Mouse (Mus musculus) CH12F3 (cell line): Measurements from ENCODE around the gene Ctsa.
"Not testable (repeated sequence)": the region's sequence is repeated elsewhere in the genome, so short reads cannot be mapped to it uniquely, and the experiment has no call there.

Experiments used
- in situ Hi-C: fragments of 300-500 bp; cut with MboI; formaldehyde crosslinking; loops from 2 replicates; pipeline ENCODE4 v1.14.3; 2020; ENCODE audit warnings: low sequenced_read_pairs

The Ctsa gene

GRCm38 (mm10) chr2:164835164-164835563, 2.5 kb downstream of the Ctsa start:
- in situ Hi-C loops: no loop called here

- in situ Hi-C loops: no loop called here
Observed at GRCm38 (mm10) chr2:164845782-164846181, 13.1 kb downstream of the Ctsa start.

DNA sequence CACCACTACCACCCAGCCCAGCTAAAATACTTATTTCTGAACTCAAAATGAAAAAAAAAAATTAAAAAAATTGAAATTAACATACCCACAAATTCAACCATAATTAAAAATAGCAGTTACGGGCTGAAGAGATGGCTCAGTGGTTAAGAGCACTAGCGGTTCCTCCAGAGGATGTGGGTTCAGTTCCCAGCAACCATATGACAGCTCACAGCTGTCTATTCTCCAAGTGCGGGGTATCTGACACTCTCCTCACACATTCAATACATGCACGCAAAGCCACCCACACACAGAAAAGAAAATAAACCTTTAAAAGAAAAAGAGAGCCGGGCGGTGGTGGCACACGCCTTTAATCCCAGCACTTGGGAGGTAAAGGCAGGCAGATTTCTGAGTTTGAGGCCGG, 17.4 kb downstream of the Ctsa start:
- in situ Hi-C loops: no loop called here

DNA sequence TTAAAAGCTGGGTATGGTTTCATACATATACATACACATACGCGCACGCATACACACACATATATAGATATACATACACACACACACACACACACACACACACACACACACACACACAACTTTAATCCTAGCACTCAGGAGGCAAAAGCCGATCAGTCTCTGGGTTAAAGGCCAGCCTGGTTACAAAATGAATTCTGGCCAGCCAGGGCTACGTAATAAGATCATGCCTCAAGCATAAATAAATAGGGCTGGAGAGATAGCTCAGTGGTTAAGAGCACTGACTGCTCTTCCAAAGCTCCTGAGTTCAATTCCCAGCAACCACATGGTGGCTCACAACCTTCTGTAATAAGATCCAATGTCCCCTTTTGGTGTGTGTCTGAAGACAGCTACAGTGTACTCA, 22.9 kb downstream of the Ctsa start:
- in situ Hi-C loops: not testable (repeated sequence)

- in situ Hi-C loops: no loop called here
Observed at GRCm38 (mm10) chr2:164856309-164857100, 23.8 kb downstream of the Ctsa start.

DNA sequence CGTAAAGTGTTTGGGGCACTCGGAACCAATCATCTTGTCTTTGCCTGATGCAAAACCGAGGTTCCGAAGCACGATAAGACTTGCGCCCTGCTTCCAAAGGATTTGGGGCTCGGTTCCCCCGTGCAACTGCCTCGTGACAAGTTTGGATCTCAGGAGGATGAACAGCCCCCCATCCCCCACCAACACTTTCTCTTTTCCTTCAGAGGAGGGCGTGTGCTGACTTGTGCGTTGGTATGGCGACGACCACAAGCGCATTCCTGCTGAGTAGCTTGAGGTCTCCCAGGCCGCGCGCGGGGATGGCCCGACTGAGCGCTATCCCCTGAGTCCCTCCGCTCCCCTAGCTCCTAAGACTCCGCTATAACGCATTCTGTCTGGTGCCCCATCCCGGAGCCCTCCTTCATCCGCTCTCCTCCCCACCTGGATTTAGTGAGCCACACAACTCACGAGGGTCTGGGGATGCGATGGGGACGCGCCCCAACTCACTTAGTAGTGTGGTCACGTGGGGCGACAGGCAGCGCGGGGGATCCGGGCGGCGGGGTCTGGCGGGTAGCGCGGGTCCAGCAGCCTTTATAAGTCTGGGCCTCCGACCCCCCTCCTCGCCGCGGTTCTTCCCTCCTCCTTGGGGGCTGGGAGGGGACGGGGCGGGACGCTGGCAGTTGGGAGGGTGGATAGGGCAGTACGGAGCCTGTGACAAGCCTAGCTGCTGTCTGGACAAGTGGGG, 24.6 kb downstream of the Ctsa start, which contains the start of gene Pltp:
Gene Pltp, minus strand, starts transcription at position 611 of the 721 bp plus-strand sequence.
- in situ Hi-C loops: no loop called here

DNA sequence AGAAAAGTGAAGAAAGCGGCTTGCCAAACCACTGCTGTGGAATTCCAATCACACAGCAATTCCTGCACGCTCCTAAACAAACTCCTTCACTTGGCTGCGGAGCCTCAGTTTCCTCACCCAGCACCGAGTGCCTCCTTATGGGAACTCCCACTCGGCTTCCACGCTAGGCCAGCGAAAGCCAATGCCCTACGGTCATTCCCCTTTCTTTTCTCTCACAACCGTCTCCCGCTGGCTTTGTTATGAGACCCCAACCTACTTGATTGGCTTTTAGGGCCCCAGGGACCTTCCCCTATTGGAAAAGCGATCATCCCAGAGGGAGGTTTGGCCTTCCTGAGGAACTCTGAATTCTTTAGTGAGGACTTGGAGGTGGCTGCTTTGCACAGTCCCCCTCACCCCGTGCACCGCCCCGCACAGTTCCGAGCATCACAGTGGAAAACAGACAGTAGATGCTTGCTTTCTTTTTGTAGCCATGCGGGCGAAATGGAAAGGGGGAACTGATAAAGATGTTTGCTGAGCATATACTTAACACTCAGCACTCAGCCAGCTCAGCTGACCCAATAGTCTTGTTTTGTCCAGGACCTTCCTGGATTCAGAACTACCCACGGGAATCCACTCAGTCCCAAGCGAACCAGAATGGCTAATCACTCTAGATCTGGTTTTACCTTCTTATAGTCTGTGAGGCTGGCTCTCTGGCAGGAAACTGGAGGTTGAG, 25.3 kb downstream of the Ctsa start:
- in situ Hi-C loops: no loop called here

DNA sequence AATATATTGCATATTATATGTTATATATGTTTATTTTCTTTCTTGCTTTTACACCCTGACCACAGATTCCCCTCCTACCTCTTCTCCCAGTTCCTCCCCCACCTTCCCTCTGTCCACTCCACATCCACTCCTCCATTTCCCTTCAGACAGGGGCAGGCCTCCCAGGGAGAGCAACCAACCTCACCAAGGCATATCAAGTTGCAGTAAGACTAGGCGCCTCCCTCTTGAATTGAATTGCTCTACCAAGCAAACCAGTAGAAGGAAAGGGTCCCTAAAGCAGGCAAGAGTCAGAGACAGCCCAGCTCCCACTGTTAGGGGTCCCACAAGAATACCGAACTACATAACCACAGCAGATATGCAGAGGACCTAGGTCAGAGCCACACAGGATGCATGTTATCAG, 26.5 kb downstream of the Ctsa start:
- in situ Hi-C loops: no loop called here

GRCm38 (mm10) chr2:164859640-164860432, 27.2 kb downstream of the Ctsa start:
- in situ Hi-C loops: no loop called here

- in situ Hi-C loops: no loop called here
Observed at GRCm38 (mm10) chr2:164861094-164861493, 28.4 kb downstream of the Ctsa start.

DNA sequence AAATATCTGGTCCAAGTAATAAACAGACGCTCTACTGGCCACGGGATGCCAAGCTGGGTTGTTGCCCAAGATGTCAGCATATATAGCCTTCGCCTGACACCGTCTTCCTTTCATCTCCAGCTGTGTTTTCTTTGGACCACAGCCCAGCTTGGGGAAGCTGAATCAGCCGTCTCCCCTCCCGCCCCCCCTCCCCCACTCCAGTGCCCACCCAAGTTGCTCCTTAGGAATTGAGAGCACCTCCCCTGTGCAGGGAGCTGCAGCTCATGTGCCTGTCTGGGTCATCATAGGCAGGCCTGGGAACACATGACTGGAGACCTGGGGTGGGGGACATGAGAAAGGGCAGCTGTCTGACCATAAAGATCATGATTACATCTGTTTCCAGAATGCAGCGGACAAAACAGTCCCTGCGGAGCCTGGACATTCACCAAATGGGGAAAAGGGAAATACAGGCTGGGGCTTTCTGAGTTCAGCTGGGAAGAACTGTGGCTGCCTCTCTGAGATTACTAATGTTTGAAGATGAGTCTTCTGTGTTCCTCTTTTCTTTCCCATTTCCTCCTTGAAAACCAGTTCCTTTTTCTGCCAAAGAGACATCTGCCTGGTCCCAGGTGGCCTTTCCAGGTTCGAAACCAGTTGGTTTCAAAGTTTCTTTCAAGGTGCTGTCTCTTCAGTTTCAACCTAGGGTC, 29.6 kb downstream of the Ctsa start:
- in situ Hi-C loops: no loop called here

GRCm38 (mm10) chr2:164863411-164863810, 30.7 kb downstream of the Ctsa start:
- in situ Hi-C loops: not testable (repeated sequence)

DNA sequence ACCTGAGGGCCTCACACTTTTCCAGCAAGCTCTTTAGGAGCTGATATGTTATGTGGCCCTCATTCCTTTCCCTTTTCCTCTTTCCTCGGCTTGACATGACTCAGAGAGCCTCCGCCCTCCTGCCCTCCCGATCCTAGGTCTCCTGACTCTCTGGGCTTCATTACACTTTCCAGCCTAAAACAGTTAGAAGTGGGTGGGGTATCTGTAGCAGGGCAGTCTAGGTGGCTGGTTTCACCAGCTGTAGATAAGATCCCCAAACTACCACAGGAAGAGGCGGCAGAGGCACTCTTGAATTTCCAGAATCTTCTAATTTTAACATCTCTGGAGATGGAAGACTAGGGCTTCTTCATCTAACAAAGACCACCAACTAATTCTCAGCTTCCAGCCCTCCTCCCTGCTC, 31.9 kb downstream of the Ctsa start:
- in situ Hi-C loops: no loop called here

GRCm38 (mm10) chr2:164866741-164867551, 34.3 kb downstream of the Ctsa start:
- in situ Hi-C loops: no loop called here

DNA sequence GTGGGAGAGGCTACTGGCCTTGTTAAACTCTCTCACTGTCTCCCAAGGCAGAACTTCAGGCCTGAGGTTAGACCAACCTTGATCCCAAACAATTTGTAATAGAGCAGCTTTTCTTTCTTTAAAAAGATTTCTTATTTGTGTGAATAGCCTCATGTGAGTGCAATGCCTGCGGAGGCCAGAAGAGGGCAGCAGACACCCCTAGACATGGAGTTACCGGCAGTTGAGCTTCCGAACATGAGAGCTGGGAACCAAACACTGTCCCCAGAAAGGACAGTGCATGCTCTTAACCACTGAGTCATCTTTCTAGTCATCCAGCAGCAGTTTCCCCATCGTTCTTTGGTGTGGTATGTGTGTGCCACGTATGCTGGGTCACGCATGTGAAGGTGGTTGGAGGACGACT, 34.9 kb downstream of the Ctsa start:
- in situ Hi-C loops: no loop called here

- in situ Hi-C loops: no loop called here
Observed at GRCm38 (mm10) chr2:164868491-164868890, 35.8 kb downstream of the Ctsa start.

DNA sequence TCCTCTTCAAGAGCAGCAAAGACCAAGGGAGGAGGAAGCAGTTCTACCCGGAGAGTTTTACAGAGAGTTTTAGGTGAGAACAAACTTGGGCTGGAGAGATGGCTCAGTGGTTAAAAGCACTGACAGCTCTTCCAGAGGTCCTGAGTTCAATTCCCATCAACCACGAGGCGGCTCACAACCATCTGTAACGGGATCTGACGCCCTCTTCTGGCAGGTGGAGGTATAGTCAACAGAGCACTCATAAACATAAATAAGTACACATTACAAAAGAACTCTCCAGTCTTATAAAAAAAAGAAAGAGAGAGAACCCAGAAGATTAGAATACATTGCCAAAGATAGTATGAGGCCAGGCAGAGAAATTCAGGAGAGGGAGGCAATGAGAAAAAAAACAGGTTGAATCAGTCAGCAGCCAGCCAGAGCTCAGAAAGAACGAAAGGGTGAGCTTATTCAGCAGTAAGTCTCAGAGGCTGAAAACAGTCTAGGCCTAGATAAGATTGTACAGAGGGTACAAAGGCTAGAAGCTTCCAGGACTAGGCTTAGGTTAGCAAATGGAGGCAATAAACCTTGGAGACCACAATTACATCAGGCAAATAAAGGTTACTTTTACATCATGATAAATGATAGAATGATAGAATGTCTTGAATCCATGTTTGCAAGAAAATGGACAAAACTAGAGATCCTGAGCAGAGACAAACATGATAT, 39.1 kb downstream of the Ctsa start:
- in situ Hi-C loops: no loop called here

DNA sequence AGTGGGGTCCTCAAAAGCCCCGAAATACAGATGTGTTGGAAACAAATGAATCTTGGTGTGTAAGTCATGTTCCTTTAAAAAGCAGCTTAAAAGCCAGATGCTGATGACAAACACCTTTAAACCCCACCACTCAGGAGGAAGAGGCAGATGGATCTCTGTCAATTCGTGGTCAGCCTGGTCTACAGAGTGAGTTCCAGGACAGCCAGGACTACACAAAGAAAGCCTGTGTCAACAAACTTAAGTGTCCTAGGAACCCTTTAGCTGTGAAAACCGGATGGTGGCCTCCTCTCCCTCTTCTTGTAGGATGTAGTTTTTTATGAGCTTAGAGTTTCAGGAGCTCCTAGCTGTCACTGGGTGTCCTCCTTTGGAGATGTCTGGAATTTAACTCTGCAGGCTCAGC, 40.9 kb downstream of the Ctsa start:
- in situ Hi-C loops: no loop called here

DNA sequence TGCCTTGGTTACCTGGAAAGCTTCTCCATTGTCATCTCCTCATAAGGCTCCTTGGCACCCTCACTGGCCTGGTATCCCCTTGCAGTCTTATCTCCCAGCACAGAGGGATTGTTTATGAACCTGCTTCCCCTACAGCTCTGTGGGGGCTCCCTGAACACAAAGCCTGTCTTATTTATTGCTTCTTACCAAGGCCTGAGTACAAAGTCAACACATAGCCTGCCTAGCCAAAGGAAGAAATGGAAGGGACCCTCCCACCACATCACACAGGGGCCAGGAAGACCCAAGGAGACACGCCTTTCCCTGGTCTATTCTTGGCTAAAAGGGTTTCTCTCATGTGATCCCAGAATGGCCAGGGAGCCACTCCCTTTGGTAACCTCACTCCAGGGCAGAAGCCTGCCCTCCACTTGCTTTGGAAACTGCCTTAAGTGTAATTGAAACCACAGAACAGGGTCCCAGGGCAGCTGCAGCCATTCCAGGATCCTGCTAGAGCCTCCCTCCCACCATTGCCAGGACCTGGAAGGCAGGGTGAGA, 41.6 kb downstream of the Ctsa start:
- in situ Hi-C loops: no loop called here
